Mouse (Mus musculus): ENCODE results near the gene Igf1r.

GRCm38 (mm10) chr7:68264028-68264453 is 311.4 kb downstream of the Igf1r start, which contains the start of gene Pgpep1l:
- no peak for TF ChIP-seq GATA1 (IDR thresholded peaks at IDR 0.05; ENCODE audit: low read length)
- TF ChIP-seq TAL1 (IDR thresholded peaks at IDR 0.05; ENCODE audit: low read length): no peak
